Mouse (Mus musculus): ENCODE data around the gene Rnd1. TPM values are rescaled to one million over a fixed set of nuclear protein-coding genes. Genes with fewer than 3 reads are reported as not detected.

The Rnd1 gene
- 4.7 and 7.3 TPM in 2 replicates for polyA plus RNA-seq (2014; fragmentation: Nextera tagmentation; extraction: Ambion mirVana)

DNA sequence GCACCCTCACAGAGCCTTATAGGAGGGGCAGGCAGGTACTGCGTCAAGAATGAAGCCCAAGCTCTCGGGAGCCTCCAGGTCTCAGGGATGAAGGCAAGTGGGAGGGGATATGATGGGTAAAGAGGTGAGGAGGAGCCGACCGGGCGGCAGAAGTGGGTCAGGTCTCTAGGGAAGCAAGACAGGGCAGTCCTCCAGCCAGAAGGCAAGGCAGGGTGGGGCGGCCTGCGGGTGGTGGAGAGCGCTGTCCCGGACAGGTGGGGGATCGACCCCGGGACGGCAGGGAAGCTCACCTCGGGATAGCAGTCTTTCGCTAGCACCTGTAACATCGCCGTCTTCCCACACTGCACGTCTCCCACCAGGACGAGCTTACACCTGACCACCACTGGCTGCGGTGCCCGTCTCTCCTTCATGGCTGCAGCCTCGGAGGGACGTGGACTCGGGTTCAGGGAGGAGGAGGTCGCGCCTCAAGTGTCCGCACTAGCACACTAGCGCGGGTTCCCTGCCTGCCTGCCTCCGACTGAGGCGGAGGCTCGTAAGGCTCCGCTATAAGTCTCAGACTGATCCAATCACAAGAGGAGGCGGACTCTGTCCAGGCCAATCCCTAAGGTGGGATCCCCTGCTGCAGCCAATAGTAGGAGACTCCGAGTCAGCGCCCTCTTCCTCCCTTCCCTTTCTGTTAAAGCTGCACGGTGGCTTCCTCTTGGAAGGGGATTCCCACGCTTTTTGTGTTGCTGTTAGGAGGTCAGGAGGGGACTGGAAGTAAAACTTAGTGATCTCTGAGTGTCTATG is at the start of gene Rnd1:
Rnd1 (minus strand) TSS at position 522 of the 789 bp plus-strand sequence.
- H3K4me3 ChIP-seq (ENCODE audit: low read depth, low read length), result peak within 1 kb of the TSS; percentile 40
- peaks cover 21% of the 10 kb centered on the region; the same call in 1 of the 2 replicates for H3K4me1 ChIP-seq (ENCODE audit: control insufficient read depth, insufficient read depth, low read length)
- H3K27me3 ChIP-seq (ENCODE audit: control insufficient read depth, insufficient read depth, low read length), result no peaks in the 10 kb centered on the region
- H3K4me2 ChIP-seq (ENCODE audit: low read depth, low read length), result peak within 1 kb of the TSS; percentile 97
- no peaks in the 10 kb centered on the region for H3K9me3 ChIP-seq (ENCODE audit: control insufficient read depth, low read length)
- H3K27ac ChIP-seq (ENCODE audit: low read depth, low read length), result no peak within 1 kb of the TSS
- WGBS, result 0% methylated on average over 37 of the region's 37 CpGs
- peak within 1 kb of the TSS; percentile 58 for H3K9ac ChIP-seq (replicated peaks; ENCODE audit: low read depth, low read length)
- ATAC-seq (ENCODE audit: low read depth), result peak; percentile 94
- H3K36me3 ChIP-seq (ENCODE audit: control insufficient read depth, insufficient read depth, low read length), result no peaks in the 10 kb centered on the region

DNA sequence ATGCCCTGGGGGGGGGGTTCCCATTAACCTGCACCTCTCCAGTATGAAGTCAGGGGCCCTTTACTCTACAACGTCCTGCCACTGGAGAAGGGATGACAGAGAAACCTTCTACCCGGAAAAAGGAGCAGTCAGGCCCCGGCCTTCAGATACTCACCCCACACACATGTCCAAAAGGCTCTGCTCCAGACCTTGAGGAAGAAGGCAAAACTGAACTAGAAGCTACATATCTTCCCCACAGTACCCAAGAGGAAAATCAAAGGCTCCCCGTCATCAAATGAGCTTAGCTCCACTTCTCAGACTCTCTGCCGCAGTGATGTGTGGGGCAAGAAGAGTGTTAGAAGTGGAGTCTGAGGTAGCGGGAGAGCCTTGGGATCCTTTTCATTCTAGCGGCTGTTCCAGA is 49.5 kb upstream of the Rnd1 start:
- H3K4me2 ChIP-seq (ENCODE audit: low read depth, low read length), result peak overlapping the region; percentile 77; the same call in 1 of the 2 replicates

DNA sequence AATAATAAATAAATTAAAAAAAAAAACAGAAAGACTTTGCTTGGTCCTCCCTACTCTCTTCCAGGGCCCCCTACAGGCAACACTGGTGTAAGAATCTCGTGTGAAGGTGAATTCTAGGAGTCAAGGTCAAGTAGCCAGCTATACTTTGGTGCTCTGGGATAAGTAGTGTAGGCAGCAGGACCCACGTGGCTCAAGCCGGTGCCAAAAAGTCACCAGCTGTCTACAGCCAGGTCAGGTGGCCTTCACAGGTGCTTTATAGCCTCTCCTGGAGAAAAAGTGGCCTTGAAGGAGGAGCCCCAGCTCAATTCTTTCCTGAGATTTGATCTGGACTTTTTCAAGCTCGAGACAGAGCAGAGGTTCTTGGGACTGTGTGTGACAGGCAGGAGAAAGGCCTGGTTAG is 48.8 kb upstream of the Rnd1 start:
- H3K9me3 ChIP-seq (ENCODE audit: control insufficient read depth, low read length), result no peaks in the 10 kb centered on the region
- no peak overlapping the region for H3K27ac ChIP-seq (ENCODE audit: low read depth, low read length)
- WGBS, result 80% methylated on average over 4 of the region's 4 CpGs
- peaks cover 7% of the 10 kb centered on the region; the same call in 1 of the 2 replicates for H3K4me1 ChIP-seq (ENCODE audit: control insufficient read depth, insufficient read depth, low read length)
- no peaks in the 10 kb centered on the region for H3K36me3 ChIP-seq (ENCODE audit: control insufficient read depth, insufficient read depth, low read length)
- H3K27me3 ChIP-seq (ENCODE audit: control insufficient read depth, insufficient read depth, low read length), result peaks cover 5% of the 10 kb centered on the region; the same call in 1 of the 2 replicates
- ATAC-seq (ENCODE audit: low read depth), result no peak
- H3K4me2 ChIP-seq (ENCODE audit: low read depth, low read length), result no peak overlapping the region
- H3K9ac ChIP-seq (replicated peaks; ENCODE audit: low read depth, low read length), result no peak overlapping the region
- no peak overlapping the region for H3K4me3 ChIP-seq (ENCODE audit: low read depth, low read length)

More for the DNA sequence above, 49.5 kb upstream of the Rnd1 start:
- Histone ChIP-seq H3K36me3 (ENCODE audit: control insufficient read depth, insufficient read depth, low read length) (no peaks in the 10 kb centered on the region), H3K9ac (replicated peaks; ENCODE audit: low read depth, low read length) (no peak overlapping the region), H3K4me1 (ENCODE audit: control insufficient read depth, insufficient read depth, low read length) (peaks cover 7% of the 10 kb centered on the region; the same call in 1 of the 2 replicates), H3K9me3 (ENCODE audit: control insufficient read depth, low read length) (no peaks in the 10 kb centered on the region), H3K27ac (ENCODE audit: low read depth, low read length) (no peak overlapping the region), H3K4me3 (ENCODE audit: low read depth, low read length) (no peak overlapping the region), H3K27me3 (ENCODE audit: control insufficient read depth, insufficient read depth, low read length) (peaks cover 5% of the 10 kb centered on the region; the same call in 1 of the 2 replicates)
- WGBS, result 44% methylated on average over 7 of the region's 7 CpGs
- no peak for ATAC-seq (ENCODE audit: low read depth)

DNA sequence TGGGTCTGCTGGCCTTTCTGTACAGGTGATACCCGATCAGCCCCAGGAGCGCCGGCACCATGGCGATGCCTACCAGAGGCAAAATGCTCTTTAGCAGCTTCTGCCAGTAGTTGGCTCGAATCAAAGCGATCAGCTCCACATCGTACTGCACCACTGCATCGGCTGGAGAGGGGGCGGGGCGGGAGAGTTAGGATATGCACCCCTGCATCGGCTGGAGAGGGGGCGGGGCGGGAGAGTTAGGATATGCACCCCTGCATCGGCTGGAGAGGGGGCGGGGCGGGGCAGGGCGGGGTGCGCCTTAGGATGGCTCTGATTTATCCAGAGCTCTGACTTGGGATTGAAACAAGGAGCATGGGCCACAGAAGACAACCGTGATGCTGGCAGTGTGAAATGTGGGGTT is 47.2 kb upstream of the Rnd1 start:
- ATAC-seq (ENCODE audit: low read depth), result no peak

DNA sequence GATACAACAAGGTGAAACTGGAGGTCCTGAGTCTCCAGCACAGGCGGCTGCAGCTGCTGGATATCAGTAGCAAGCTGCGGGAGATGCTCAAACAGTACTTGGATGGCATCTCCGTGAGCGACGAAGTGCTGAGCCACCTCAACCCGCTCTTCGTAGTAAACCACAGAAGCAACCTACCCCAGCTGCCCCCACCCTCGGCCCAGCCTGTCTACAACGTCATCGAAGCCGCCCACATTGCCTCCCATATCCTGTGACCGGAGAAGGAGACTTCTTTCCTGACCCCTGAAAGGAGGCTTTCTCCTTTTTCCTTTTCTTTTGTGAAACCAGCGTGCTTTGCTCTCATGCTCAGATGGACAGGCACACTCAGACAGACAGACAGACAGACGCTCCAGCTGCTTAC is 45.6 kb upstream of the Rnd1 start:
- no peak overlapping the region for H3K27ac ChIP-seq (ENCODE audit: low read depth, low read length)
- 72% methylated on average over 14 of the region's 14 CpGs for WGBS
- H3K27me3 ChIP-seq (ENCODE audit: control insufficient read depth, insufficient read depth, low read length), result peaks cover 2% of the 10 kb centered on the region; the same call in 1 of the 2 replicates
- no peak overlapping the region for H3K4me2 ChIP-seq (ENCODE audit: low read depth, low read length)
- no peak overlapping the region for H3K9ac ChIP-seq (replicated peaks; ENCODE audit: low read depth, low read length)
- no peak overlapping the region for H3K4me3 ChIP-seq (ENCODE audit: low read depth, low read length)
- ATAC-seq (ENCODE audit: low read depth), result no peak
- no peaks in the 10 kb centered on the region for H3K36me3 ChIP-seq (ENCODE audit: control insufficient read depth, insufficient read depth, low read length)
- H3K9me3 ChIP-seq (ENCODE audit: control insufficient read depth, low read length), result no peaks in the 10 kb centered on the region
- H3K4me1 ChIP-seq (ENCODE audit: control insufficient read depth, insufficient read depth, low read length), result peaks cover 7% of the 10 kb centered on the region; the same call in 1 of the 2 replicates

More for the DNA sequence above, 47.2 kb upstream of the Rnd1 start:
- no peaks in the 10 kb centered on the region for H3K36me3 ChIP-seq (ENCODE audit: control insufficient read depth, insufficient read depth, low read length)
- peaks cover 7% of the 10 kb centered on the region; the same call in 1 of the 2 replicates for H3K4me1 ChIP-seq (ENCODE audit: control insufficient read depth, insufficient read depth, low read length)
- no peak overlapping the region for H3K4me3 ChIP-seq (ENCODE audit: low read depth, low read length)
- peak overlapping the region; percentile 6; the same call in 1 of the 2 replicates for H3K4me2 ChIP-seq (ENCODE audit: low read depth, low read length)
- no peak overlapping the region for H3K27ac ChIP-seq (ENCODE audit: low read depth, low read length)
- peaks cover 5% of the 10 kb centered on the region; the same call in 1 of the 2 replicates for H3K27me3 ChIP-seq (ENCODE audit: control insufficient read depth, insufficient read depth, low read length)
- H3K9ac ChIP-seq (replicated peaks; ENCODE audit: low read depth, low read length), result no peak overlapping the region
- WGBS, result 34% methylated on average over 19 of the region's 19 CpGs
- H3K9me3 ChIP-seq (ENCODE audit: control insufficient read depth, low read length), result no peaks in the 10 kb centered on the region

DNA sequence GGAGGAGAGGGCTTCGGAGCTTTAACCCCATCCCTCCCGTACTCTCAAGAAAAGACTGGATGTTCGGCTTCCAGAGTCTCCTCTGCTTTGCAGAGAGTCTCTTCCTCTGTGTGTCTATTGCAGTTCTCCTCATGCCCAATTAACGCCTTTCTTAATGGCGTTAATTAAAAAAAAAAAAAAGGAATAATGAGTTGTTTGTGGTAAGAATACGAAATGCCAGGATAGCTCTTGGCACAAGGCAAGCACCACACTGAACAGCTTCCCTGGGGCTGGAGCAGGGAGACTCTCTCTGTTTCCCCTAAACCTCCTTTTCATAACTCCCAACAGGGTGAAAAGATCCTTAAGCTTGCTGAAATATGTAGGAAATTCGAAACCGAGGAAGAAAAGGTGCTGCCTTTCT is 44.9 kb upstream of the Rnd1 start:
- peaks cover under 1% of the 10 kb centered on the region; the same call in 1 of the 2 replicates for H3K4me1 ChIP-seq (ENCODE audit: control insufficient read depth, insufficient read depth, low read length)
- H3K36me3 ChIP-seq (ENCODE audit: control insufficient read depth, insufficient read depth, low read length), result no peaks in the 10 kb centered on the region
- WGBS, result 79% methylated on average over 8 of the region's 8 CpGs
- H3K9me3 ChIP-seq (ENCODE audit: control insufficient read depth, low read length), result no peaks in the 10 kb centered on the region
- no peak overlapping the region for H3K27ac ChIP-seq (ENCODE audit: low read depth, low read length)
- no peak overlapping the region for H3K4me2 ChIP-seq (ENCODE audit: low read depth, low read length)
- H3K9ac ChIP-seq (replicated peaks; ENCODE audit: low read depth, low read length), result no peak overlapping the region
- H3K4me3 ChIP-seq (ENCODE audit: low read depth, low read length), result no peak overlapping the region
- ATAC-seq (ENCODE audit: low read depth), result no peak
- peaks cover 2% of the 10 kb centered on the region; the same call in 1 of the 2 replicates for H3K27me3 ChIP-seq (ENCODE audit: control insufficient read depth, insufficient read depth, low read length)

DNA sequence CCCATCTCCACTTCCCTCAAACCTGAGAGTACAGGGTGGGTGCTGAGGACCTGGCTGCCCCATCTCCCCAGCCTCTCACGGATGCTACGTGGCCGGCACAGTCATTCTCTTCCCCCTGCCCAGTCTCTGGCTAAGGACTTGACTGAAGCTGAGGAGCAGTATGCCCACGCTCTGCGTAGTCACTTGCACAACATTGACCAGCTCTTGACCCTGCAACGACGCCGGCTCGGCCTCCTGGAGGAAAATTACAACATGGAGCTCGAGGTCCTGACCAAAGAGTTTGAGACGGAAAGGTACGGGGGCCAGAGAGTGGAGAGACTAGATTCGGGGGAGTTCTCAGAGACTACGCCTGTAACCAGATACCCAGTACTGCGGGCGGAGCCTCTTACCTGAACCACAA is 40.0 kb upstream of the Rnd1 start:
- H3K27ac ChIP-seq (ENCODE audit: low read depth, low read length), result no peak overlapping the region
- H3K4me3 ChIP-seq (ENCODE audit: low read depth, low read length), result no peak overlapping the region
- H3K9me3 ChIP-seq (ENCODE audit: control insufficient read depth, low read length), result no peaks in the 10 kb centered on the region
- no peaks in the 10 kb centered on the region for H3K27me3 ChIP-seq (ENCODE audit: control insufficient read depth, insufficient read depth, low read length)
- no peak overlapping the region for H3K9ac ChIP-seq (replicated peaks; ENCODE audit: low read depth, low read length)
- no peaks in the 10 kb centered on the region for H3K4me1 ChIP-seq (ENCODE audit: control insufficient read depth, insufficient read depth, low read length)
- no peaks in the 10 kb centered on the region for H3K36me3 ChIP-seq (ENCODE audit: control insufficient read depth, insufficient read depth, low read length)
- H3K4me2 ChIP-seq (ENCODE audit: low read depth, low read length), result no peak overlapping the region
- 71% methylated on average over 16 of the region's 16 CpGs for WGBS
- ATAC-seq (ENCODE audit: low read depth), result no peak

DNA sequence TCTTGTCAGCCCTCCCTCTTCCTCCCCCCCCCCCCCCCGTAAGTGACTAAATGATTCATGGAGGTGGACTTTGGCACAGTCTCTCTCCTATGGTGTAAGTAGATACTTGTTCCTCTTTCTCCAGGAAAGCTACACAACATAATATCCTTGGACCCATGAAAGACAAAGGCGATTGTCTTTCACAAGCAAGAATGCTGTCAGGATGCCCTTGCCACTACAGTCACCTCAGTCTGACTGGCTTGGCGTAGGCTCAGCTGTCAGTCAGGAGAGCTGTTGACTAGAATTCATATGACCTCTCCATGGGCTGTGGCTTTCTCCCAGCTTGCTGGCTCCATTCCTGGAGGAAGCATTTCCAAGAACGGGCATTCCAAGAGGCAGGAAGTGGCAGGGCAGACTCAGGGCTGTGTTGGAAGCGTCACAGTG is 37.0 kb upstream of the Rnd1 start:
- no peak overlapping the region for H3K4me3 ChIP-seq (ENCODE audit: low read depth, low read length)
- H3K27ac ChIP-seq (ENCODE audit: low read depth, low read length), result no peak overlapping the region
- ATAC-seq (ENCODE audit: low read depth), result no peak
- H3K9me3 ChIP-seq (ENCODE audit: control insufficient read depth, low read length), result no peaks in the 10 kb centered on the region
- no peak overlapping the region for H3K4me2 ChIP-seq (ENCODE audit: low read depth, low read length)
- H3K9ac ChIP-seq (replicated peaks; ENCODE audit: low read depth, low read length), result no peak overlapping the region
- H3K36me3 ChIP-seq (ENCODE audit: control insufficient read depth, insufficient read depth, low read length), result no peaks in the 10 kb centered on the region
- 83% methylated on average over 5 of the region's 5 CpGs for WGBS
- no peaks in the 10 kb centered on the region for H3K4me1 ChIP-seq (ENCODE audit: control insufficient read depth, insufficient read depth, low read length)
- no peaks in the 10 kb centered on the region for H3K27me3 ChIP-seq (ENCODE audit: control insufficient read depth, insufficient read depth, low read length)

DNA sequence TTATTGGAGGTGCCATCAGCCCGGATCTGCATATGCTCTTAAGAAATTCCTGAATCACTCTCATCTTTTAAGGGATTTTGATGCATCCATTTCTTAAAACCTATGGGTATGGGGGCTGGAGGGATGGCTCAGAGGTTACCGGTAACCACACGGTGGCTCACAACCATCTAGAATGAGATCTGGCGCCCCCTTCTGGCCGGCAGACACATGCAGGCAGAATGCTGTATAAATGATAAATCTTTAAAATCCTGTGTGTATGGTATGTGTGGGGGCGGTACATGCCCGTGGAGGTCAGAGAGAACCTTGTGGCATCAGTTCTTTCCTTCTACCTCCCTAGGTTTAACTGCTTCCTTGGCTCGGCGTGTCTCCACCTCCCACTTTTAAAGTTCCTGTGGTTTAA is 33.2 kb upstream of the Rnd1 start:
- 21% methylated on average over 9 of the region's 9 CpGs for WGBS
- Histone ChIP-seq H3K27me3 (ENCODE audit: control insufficient read depth, insufficient read depth, low read length) (0 out of 2 replicates have a peak, but pooled peaks cover 3% of the 10 kb centered on the region), H3K4me1 (ENCODE audit: control insufficient read depth, insufficient read depth, low read length) (no peaks in the 10 kb centered on the region)

More for the DNA sequence above, 33.2 kb upstream of the Rnd1 start:
- H3K4me2 ChIP-seq (ENCODE audit: low read depth, low read length), result no peak overlapping the region
- no peak for ATAC-seq (ENCODE audit: low read depth)
- H3K9ac ChIP-seq (replicated peaks; ENCODE audit: low read depth, low read length), result no peak overlapping the region
- H3K36me3 ChIP-seq (ENCODE audit: control insufficient read depth, insufficient read depth, low read length), result no peaks in the 10 kb centered on the region
- H3K4me3 ChIP-seq (ENCODE audit: low read depth, low read length), result no peak overlapping the region
- no peak overlapping the region for H3K27ac ChIP-seq (ENCODE audit: low read depth, low read length)
- H3K9me3 ChIP-seq (ENCODE audit: control insufficient read depth, low read length), result no peaks in the 10 kb centered on the region
